Mouse (Mus musculus) urinary bladder, postnatal 36 days (tissue): Measurements from ENCODE around the gene Tcl1.
"Not testable (repeated sequence)": the region's sequence is repeated elsewhere in the genome, so short reads cannot be mapped to it uniquely, and the experiment has no call there.

Source experiments
- DNase-seq, 2 experiments: peaks; one replicate each; pipeline ENCODE4 v3.0.0; 2022; ENCODE audit warnings: low spot score in 2 of 2, mixed read lengths in 1 of 2

The Tcl1 gene

DNA sequence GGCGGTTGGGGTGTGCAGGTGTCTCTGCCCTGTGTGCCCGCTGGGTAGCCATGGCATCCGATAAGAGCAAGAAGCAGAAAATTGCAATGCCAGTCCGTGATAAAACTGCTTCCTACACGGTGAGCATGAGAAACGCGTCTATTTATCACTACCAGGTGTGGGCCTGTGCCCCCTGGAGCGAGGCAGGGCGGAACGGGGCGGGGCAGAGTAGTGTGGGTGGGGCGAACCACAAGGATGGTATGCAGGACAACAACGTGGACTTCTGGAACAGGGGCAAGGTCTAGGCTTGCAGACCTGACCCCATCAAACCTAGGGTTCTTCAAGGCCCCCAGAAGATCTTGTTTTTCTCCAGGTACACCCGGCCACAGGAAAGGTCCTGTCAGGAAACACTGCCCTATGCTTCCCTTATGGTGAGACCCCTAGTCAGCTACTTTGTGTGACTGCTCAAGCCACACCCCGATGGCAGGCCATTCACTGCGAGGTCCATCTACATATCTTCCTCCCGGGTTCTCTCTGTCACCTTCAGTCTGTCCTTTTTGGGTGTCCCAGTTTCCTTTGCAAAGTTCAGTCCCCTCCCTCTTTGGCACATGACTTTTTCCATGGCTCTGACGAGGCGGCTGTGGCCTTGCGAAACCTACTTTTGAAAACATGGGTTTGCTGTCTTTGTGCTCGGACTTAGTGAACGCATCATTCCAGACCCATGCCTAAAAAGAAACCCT, at the start of gene Tcl1:
Gene Tcl1, minus strand, starts transcription at position 193 of the 719 bp plus-strand sequence.
- no peak for DNase-seq

DNA sequence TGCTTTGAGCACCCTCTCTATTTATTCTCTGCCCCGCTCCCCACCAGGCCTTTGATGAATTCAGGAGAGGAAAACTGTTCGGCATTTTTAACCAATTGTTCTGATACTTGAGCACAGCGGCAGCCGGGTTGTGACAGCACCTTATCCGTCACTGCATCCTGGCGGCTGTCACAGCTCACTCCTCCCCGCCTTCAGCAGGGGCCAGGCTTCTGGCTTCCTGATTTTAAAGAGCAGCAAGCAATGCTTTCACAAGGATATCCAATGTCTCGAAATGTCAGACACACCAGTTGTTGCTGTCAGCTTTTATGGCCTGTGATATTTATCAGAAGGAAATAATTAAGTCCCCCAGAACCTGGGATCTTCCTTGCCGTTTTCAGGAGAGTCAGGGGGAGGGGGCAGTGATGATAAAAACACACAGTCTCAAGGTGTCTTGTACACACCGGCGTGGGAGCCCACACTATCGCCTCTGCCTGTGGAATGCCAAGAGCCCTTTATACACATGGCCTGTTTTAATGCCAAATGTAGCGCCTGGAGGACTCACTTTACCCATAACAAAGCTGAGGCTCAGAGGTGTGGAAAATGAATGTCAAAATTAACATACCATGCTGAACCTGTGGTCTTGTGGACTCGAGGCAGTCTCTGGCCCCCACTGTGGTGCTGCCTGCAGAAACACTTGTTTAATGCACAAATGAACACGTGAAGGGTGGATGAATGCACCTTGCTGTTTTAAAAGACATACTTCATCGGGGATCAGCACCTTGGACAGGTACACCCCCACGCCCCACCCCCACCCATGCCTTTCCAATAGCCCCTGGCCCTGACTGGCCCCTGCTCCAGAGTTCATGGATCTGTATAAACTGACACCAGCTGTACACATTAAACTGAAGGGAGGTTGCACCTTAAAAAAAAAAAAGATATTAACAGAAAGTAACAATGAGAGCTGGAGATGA, 48.7 kb upstream of the Tcl1 start:
- no peak for DNase-seq

DNA sequence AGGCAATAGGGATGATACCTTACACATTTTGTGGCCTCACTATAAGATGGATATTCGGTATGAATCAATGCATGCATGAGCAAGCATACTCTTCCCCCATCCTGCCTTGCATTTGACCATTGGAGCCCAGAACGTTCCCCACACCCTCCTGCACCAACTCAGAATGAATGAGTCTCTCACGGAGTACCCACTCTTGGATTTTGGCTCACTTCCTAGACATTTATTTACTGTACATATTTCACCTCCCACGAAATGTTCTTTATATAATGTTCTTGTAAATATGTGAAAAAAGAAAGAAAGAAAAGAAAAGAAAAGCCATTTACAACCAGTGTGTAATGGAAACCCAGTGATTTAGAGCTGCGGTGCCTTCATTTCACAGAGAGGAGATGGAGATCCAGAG, 44.5 kb upstream of the Tcl1 start:
- no peak for DNase-seq

DNA sequence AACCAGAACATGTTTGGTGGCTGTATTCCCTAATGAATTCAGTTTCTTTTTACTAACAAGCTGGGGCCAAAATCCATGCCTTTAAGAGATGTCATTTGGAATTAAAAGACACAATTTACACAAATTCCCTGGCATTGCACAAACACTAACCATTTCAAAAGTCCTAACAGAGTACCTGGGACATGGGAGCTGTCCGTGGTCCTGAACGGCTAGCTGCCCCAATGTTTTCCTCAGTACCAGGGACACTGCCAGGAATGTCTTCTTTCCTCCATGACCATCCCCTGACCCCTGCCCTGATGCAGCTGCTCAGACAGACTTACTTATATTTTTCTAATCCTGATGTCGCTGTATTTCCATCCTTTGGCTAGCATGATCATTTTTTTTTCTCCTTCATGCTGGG, 43.5 kb upstream of the Tcl1 start:
- DNase-seq = no peak

DNA sequence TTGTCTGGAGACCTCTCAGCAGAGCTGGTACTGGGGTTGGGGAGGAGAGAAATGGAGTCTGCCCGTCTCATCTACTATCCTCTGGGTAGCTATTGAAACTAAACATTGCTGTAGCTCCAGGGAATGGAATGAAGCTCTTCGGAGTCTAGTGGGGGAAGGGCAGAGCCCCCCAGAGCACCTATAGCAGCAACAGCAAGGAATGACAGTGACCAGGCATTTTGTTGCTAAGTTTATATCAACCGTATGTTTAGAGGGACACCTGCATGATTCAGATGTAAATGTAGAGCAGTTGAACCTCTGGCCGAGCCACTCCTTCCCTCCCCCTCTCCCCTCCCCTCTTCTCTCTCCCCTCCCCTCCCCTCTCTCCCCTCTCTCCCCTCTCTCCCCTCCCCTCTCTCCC, 36.6 kb upstream of the Tcl1 start:
- DNase-seq = no peak

DNA sequence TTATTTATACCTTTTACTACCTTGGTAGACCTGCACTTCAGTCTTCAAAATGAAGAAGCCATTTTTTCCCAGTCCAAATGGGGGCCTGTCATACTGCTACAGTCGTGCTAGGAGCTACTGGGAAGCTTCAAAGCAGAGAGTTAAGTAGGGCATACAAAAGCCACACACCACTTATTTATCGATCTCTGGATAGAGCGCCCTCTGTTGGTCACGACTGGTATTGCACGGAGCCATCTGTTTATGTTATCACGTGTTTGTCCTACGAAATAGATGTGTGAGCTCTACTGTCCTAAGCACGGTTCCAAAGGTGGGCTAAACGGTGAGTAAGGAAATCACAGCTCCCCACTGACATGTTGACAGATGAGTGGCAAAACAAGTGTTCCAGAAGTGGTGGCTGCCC, 36.2 kb upstream of the Tcl1 start:
- DNase-seq = no peak

DNA sequence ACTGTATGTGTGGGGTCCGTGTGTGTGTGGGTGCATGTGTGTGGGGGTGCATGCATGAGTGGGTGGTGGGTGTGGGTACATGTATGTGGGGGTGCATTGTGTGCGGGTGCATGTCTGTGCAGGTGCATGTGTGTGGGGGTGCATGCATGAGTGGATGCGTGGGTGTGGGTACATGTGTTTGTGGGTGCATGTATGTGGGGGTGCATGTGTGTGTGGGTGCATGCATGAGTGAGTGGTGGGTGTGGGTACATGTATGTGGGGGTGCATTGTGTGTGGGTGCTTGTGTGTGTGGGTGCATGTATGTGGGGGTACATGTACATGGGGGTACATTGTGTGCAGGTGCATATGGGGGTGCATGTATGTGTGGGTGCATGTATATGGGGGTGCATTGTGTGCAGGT, 31.2 kb upstream of the Tcl1 start:
- no peak for DNase-seq

DNA sequence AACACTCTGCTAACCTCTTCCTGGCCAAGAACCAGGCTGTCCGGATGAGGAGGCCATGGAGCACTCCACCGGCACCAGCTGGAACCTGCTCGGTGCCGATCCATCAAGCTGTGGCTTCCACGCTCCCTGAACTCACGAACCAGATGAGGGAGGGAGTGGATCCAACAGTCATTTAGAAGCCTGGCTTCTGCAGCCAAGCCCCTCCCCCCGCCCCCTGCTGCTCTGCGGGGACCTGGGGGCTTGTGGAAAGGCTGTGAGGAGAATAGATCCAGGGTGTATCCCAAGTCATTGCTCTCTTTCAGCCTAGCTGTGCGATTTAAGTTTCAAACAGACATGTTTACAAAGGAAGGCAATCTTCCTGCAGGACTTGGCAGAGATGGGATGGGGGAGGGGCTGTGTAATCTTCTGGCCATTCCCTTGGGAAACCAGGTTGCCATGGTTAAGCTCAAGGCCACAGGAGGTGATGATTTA, 26.2 kb upstream of the Tcl1 start:
- no peak for DNase-seq

DNA sequence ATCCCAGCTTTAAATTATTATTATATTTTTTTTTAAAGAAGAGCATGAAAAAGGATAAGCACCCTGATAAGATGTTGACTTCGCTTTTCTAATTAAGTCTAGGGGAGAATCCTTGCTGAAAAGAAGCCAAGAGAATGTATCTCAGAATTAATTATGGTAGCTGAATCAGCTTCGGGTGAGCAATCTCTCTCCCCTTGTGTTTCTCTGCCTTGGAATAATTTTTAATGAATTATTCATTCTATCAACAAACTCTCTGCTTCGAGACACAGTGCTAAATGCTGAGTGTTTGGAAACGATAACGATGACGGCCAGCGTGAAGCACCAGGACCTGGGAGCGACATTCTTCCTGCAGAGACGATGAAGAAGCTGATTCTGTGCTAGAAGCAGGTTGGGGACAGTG, 16.5 kb upstream of the Tcl1 start:
- no peak for DNase-seq

DNA sequence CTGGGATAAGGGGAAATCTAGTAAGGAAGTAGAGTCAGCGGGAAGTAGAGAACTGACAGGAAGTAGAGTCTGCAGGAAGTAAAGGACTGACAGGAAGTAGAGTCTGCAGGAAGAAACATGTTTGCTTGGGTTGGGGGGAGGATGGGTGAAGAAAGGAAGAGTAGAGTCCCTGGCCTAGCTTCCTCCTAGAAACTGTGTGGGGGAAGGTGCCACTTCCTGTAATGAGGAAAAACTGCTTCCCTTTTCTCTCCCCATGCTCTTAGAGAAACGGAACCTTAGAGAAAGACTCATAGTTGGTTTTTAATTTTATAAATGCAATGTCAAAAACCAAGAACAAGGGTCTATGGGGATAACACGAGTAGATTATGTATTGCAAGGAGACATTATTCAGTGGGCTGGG, 12.5 kb upstream of the Tcl1 start:
- DNase-seq = no peak

DNA sequence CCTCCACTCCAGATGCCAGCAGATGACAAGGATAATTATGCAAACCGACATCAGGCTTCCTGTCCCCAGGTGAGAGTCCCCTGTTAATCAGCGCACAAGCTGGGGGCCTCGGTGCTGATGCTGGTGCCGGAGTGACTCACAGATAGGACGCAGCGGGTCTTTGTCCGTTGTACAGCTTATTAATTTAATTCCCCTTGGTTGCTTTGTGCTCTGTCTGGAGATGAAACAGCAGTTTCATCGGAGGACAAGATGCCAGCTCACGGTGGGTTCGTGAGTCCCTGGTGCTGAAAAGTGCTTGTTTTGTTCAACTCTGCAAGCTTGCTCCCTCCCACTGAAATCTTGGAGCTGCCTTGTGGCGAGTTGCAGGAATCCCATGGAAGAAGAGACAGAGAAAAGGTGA, 11.8 kb upstream of the Tcl1 start:
- DNase-seq = no peak

DNA sequence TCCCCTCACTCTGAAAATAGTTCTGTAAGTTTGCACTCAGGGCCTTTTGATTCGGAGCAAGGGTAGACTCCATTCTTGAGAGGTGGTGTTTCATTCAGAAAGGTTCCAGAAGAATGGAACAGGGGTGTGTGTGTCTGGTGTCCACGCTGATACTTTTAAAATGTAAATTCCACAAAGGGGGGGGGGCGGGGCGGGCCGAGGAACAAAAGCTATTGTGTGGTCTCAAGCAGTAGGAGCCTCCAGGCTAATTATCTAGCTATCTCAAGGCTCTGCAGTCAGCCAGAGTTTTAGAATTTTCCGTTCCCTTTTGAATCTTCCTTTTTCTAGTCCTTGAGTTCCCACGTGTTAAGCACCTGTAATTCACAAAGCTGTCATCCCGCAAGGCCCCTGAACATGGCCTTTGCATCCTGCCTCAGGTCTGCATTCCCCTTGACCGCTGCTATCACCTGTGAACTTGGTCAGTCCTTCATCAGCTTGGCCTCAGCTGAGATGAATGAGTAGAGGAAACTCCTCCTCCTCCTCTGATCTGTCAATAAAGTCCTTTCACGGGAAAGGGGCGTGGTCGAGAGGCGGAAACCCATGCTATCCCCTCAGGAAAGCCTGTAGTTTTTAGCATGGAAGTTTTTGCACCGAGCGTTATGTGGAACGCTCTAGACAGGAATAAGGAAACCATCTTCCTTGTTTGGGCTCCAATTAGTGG, 2.2 kb upstream of the Tcl1 start:
- no peak for DNase-seq

DNA sequence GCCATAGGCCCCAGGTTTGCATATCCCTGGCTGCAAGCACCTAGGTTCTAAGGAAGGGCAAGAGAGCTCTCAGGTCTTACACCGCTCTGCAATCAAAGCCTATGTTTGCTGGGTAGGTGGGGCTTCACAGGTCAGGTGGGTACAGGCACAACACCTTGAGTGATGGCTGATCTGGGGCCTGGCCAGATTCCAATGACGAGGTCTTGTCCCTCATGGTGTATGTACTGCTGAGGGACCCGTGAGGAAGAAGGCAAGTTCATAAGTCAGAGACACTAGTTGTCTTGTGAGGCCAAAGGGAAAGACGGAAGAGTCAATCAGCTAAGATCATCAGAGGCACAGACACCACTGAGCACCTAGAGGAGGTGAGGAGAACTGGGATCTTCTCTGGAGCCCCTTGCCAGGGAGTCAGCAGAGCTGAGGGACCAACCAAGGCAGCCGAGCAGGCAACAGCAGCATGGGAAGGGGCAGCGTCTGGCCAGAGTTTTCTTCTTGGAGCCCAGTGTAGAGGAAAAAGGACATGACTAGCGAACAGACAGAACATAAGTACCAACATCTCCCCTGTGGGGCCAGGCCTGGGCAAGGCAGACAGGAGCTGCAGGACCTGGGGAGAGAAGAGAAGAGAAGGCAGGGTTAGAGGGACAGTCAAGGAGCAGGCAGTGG, 5.4 kb downstream of the Tcl1 start:
- DNase-seq = no peak

DNA sequence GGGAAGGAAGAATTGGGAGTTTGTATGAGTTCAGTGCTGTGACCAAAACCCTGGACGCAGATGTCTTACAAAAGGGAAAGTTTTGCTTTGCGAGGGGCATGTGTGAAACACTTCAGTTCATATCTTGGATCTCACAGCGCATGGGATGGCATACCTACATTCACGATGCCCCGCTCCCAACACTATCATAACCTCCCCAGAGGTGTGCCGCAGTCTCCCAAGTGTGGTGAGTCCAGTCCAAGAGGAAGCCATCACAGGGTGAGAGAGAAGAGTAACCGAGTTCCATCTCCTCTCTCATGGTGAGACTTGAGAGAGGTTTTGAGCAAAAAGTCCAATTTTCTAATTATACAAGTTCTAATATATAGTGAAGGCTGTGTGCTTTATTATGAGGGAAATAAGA, 13.4 kb downstream of the Tcl1 start:
- DNase-seq = no peak

DNA sequence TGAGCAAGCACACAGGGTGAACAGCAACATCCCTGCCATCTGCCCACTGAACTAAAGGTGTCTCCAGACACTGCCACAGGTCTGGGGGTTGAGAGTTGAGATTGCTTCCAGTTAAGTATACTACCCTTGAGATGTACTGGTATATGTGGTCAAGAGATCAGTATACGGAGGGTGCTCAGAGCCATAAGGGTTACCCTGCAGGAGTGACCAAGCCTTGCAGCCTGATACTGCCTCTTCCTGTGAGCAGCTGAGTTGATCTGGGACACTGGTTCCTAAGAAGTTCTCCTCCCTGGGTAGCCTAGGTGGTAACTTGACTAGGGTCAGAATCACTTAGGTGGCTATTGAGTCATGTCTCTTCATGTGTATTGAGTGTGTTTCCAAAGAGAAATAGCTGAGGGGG, 14.2 kb downstream of the Tcl1 start:
- DNase-seq = no peak

DNA sequence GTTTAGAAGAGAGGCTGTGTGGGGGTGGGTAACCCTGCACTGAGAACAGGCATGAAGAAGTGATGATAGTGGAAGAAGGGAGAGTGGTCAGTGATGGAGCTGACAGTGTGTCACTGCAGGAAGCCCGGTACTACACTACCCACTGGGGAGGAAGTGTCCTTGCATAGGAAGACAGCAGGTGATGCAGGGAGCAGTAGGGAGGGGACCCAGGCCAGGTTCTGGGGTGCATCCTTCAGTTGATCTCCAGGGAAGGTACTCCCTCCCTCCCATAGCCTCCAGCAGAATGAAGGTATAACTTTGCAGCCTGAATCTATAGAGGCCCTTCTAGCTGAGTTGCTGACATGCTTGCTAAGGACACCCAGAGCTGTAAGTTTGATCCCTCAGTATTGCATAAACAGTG, 15.5 kb downstream of the Tcl1 start:
- no peak for DNase-seq

DNA sequence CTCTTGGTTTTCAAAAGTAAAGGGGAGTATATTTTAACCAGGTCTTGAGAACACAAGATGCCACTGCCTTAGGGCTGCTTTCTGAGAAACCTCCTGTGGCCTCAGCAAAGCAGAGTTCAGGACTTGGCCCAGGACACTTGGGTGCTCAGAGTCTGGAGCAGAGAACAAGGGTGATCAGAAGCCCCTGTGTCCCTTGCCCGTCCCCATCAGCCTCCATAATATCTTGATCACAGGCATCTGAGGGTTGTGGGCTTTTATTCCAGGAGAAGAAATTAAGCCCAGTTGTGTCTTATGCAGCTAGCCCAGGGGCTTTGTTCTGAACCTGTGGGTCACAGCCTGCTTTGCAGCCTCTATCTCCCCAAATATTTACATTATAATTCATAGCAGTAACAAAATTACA, 20.9 kb downstream of the Tcl1 start, which contains the start of gene Tcl1b4:
Gene Tcl1b4, plus strand, starts transcription at position 301 of the 400 bp plus-strand sequence.
- DNase-seq = not testable (repeated sequence)

DNA sequence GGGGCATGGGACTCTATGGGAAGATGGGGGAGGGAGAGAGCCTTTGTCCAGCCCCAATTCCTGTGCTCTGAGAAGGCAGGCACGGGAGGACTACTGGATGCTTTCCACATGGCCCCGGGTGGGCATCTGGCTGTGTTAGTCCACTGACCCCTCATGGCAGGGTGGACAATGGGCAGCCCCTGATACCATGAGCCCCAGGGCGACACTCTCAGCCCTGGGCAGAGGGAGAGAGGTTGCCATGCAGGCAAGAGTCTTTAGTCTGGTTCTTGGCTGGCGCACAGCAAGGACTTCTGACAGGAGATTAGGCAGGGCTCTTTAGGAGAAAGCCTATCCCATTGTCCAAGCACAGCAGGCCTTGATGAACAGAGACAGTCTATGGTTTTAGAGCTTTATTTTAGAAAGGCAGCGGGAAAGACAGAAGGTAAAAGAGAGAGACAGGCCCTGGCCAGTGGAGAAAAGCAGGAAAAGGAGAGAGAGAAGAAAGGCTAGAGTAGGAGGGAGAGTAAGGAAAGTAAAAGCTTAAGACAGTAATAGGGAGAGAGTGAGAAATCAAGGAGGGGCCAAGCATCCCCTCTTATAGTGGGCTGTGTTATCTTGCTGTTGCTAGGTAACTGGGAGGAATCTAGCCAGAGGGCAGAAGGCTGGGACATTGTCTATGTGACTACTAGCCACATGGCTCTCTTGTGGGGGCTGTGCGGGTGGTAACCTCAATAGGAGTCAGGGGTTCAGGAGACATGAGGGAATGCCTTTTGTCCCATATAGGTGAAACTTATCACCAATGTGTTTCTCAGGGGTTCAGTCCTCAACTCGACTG, 22.7 kb downstream of the Tcl1 start:
- not testable (repeated sequence) for DNase-seq

DNA sequence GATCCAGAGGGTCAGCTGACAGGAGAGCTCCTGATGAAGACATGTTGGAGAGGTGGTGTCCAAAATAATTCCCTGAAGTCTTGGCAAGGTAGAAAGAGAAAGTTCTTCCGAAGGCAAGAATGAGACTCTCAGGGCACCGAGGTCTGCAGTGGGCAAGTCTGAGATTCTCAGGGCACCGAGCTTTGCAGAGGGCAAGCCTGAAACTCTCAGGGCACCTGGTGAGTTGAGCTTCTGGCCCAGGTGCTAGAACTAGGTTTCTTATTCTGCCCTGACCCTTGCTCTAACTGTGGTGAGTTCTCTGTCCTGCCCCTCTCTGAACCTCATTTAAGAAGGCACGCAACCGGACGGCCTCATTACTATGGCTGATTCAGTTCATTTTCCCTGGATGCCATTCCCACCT, 31.9 kb downstream of the Tcl1 start, which contains the start of gene Tcl1b3:
Gene Tcl1b3, plus strand, starts transcription at position 301 of the 400 bp plus-strand sequence.
- DNase-seq = not testable (repeated sequence)

DNA sequence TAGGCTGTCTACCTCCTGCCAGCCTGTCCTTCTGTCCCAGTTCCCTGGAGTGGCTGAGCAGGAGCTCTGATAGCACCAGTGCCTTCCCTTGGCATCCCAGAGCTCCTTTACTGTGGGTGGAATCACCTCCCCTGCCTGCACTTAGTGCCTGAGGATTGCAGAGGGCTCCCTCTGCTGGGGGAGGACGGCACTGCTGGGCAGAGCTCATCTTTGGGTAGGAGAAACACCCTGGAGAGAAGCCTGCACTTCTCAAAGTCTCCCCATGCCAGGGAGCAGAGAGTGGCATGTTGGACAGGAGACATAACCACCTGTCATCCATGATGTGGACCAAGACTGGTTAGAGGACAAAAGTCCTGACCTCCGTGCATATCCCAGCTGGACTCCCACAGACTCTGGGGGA, 33.6 kb downstream of the Tcl1 start:
- peak in 1 of 2 experiments; percentile 1 for DNase-seq
